12 mouse cellular contexts compared by ENCODE assay signal in genomic region chrX:53214557-53215229, GRCm38 (mm10). TPM values are rescaled to one million over a fixed set of nuclear protein-coding genes. Genes with fewer than 3 reads are reported as not detected.
DNase-seq lines count a peak whose midpoint lies in the region; ATAC-seq lines count a peak whose summit lies in the region.
"Had no signal": no experiment of that assay in that cellular context is flagged by ENCODE, and none has a peak within 500 bp of the region (broad histone marks: within the 10 kb centered on the region; RNA-seq: fewer than 3 reads in every experiment).

No protein-coding gene starts in this region.

- H3K27ac ChIP-seq in hindbrain, embryonic 15.5 days (replicated peaks) = no peak overlapping the region
- no peak overlapping the region for H3K27ac ChIP-seq in hindbrain, embryonic 14.5 days
- H3K27ac ChIP-seq in limb, embryonic 15.5 days = peak overlapping the region; percentile 51
- H3K27ac ChIP-seq: liver, embryonic 13.5 days had no signal

- DNase-seq in cerebellum, postnatal 10 days = peak; percentile 61 to 71
- no peak for DNase-seq in cerebellum, adult 11-12 months
- no peak for DNase-seq in hindbrain, embryonic 14.5 days (ENCODE audit: low spot score)
- peak; percentile 58 for DNase-seq in NIH3T3 (ENCODE audit: low read depth)
- DNase-seq in spleen, adult 18-20 months = no peak
- DNase-seq: B cell, adult 2 months; liver, embryonic 13.5 days had no signal

- H3K4me3 ChIP-seq in hindbrain, embryonic 15.5 days = no peak overlapping the region
- no peak overlapping the region for H3K4me3 ChIP-seq in hindbrain, embryonic 14.5 days (replicated peaks; ENCODE audit: low read length)
- no peak overlapping the region for H3K4me3 ChIP-seq in limb, embryonic 15.5 days
- H3K4me3 ChIP-seq: erythroblast, embryonic 14.5 days; liver, embryonic 13.5 days had no signal

- WGBS in hindbrain, embryonic 15.5 days = 54% methylated on average over 7 of the region's 7 CpGs
- 60% methylated on average over 7 of the region's 7 CpGs for WGBS in hindbrain, embryonic 14.5 days
- 42% methylated on average over 7 of the region's 7 CpGs for WGBS in limb, embryonic 15.5 days

- H3K4me1 ChIP-seq in hindbrain, embryonic 15.5 days (replicated peaks) = no peaks in the 10 kb centered on the region
- no peaks in the 10 kb centered on the region for H3K4me1 ChIP-seq in hindbrain, embryonic 14.5 days (replicated peaks; ENCODE audit: control insufficient read depth, insufficient read depth, low read length)
- peaks cover 16% of the 10 kb centered on the region for H3K4me1 ChIP-seq in limb, embryonic 15.5 days
- H3K4me1 ChIP-seq: liver, embryonic 13.5 days had no signal

- H3K27me3 ChIP-seq in hindbrain, embryonic 15.5 days = no peaks in the 10 kb centered on the region
- no peaks in the 10 kb centered on the region for H3K27me3 ChIP-seq in hindbrain, embryonic 14.5 days (ENCODE audit: control insufficient read depth, insufficient read depth, low read length)
- no peaks in the 10 kb centered on the region for H3K27me3 ChIP-seq in limb, embryonic 15.5 days
- H3K27me3 ChIP-seq: liver, embryonic 13.5 days had no signal

- H3K9me3 ChIP-seq in hindbrain, embryonic 15.5 days = no peaks in the 10 kb centered on the region
- H3K9me3 ChIP-seq in hindbrain, embryonic 14.5 days (ENCODE audit: control insufficient read depth, low read length) = no peaks in the 10 kb centered on the region
- no peaks in the 10 kb centered on the region for H3K9me3 ChIP-seq in limb, embryonic 15.5 days
- H3K9me3 ChIP-seq: liver, embryonic 13.5 days had no signal

- ATAC-seq in hindbrain, embryonic 15.5 days (ENCODE audit: low FRiP score, low read depth) = peak; percentile 63; the same call in 1 of the 2 replicates
- ATAC-seq in hindbrain, embryonic 14.5 days (ENCODE audit: low FRiP score) = no peak; the same call in 1 of the 2 replicates
- ATAC-seq in limb, embryonic 15.5 days (ENCODE audit: insufficient number of reproducible peaks, low FRiP score, low TSS enrichment, low read depth) = no peak
- ATAC-seq in CD4-positive, CD25-positive, alpha-beta regulatory T cell, adult 4 months = no peak

- no peaks in the 10 kb centered on the region for H3K36me3 ChIP-seq in hindbrain, embryonic 15.5 days
- H3K36me3 ChIP-seq in hindbrain, embryonic 14.5 days (replicated peaks; ENCODE audit: control insufficient read depth, insufficient read depth) = no peaks in the 10 kb centered on the region
- H3K36me3 ChIP-seq in limb, embryonic 15.5 days = no peaks in the 10 kb centered on the region
- H3K36me3 ChIP-seq: liver, embryonic 13.5 days had no signal

- H3K4me2 ChIP-seq in hindbrain, embryonic 15.5 days = no peak overlapping the region
- H3K4me2 ChIP-seq in hindbrain, embryonic 14.5 days (replicated peaks) = no peak overlapping the region
- no peak overlapping the region for H3K4me2 ChIP-seq in limb, embryonic 15.5 days
- H3K4me2 ChIP-seq: liver, embryonic 13.5 days had no signal

- no peak overlapping the region for H3K9ac ChIP-seq in hindbrain, embryonic 15.5 days
- H3K9ac ChIP-seq in hindbrain, embryonic 14.5 days = no peak overlapping the region
- H3K9ac ChIP-seq in limb, embryonic 15.5 days = no peak overlapping the region
- H3K9ac ChIP-seq: liver, embryonic 13.5 days had no signal

RNA-seq across cellular contexts. Expression of gene Plac1, which starts 25.2 kb away (rescaled TPM):
- polyA plus RNA-seq in hindbrain, embryonic 15.5 days (2015; fragmentation: Nextera tagmentation; extraction: Ambion mirVana) = 0.53 and 0.58 TPM in 2 replicates
- 0.37 TPM in 1 of 2 replicates, not detected in the other for polyA plus RNA-seq in hindbrain, embryonic 14.5 days (2014; fragmentation: Nextera tagmentation; extraction: Ambion mirVana)
- polyA plus RNA-seq in limb, embryonic 15.5 days (2015; fragmentation: Nextera tagmentation; extraction: Ambion mirVana) = 11.2 and 11.4 TPM in 2 replicates
- not detected for polyA plus RNA-seq in CD4-positive, CD25-positive, alpha-beta regulatory T cell, adult 4 months (2017; shearing (Covaris generic))
- polyA plus RNA-seq: erythroblast, embryonic 14.5 days had no signal

RNA-seq across cellular contexts. Expression of gene Fam122b, which starts 54.9 kb away (rescaled TPM):
- polyA plus RNA-seq in hindbrain, embryonic 15.5 days (2015; fragmentation: Nextera tagmentation; extraction: Ambion mirVana) = 3.5 and 3.7 TPM in 2 replicates
- polyA plus RNA-seq in hindbrain, embryonic 14.5 days (2014; fragmentation: Nextera tagmentation; extraction: Ambion mirVana) = 4.4 and 4.5 TPM in 2 replicates
- 13.3 and 15.4 TPM in 2 replicates for polyA plus RNA-seq in limb, embryonic 15.5 days (2015; fragmentation: Nextera tagmentation; extraction: Ambion mirVana)
- 1 to 10 TPM; 3.4 to 4.8 TPM for polyA plus RNA-seq in CD4-positive, CD25-positive, alpha-beta regulatory T cell, adult 4 months (2017; shearing (Covaris generic))

RNA-seq across cellular contexts. Expression of gene Fam122c, which starts 58.5 kb away (rescaled TPM):
- polyA plus RNA-seq in hindbrain, embryonic 15.5 days (2015; fragmentation: Nextera tagmentation; extraction: Ambion mirVana) = not detected in 2 replicates
- not detected in 2 replicates for polyA plus RNA-seq in hindbrain, embryonic 14.5 days (2014; fragmentation: Nextera tagmentation; extraction: Ambion mirVana)
- polyA plus RNA-seq in limb, embryonic 15.5 days (2015; fragmentation: Nextera tagmentation; extraction: Ambion mirVana) = not detected in 2 replicates
- polyA plus RNA-seq in CD4-positive, CD25-positive, alpha-beta regulatory T cell, adult 4 months (2017; shearing (Covaris generic)) = not detected
- polyA plus RNA-seq: erythroblast, embryonic 14.5 days; kidney, postnatal 0 days; liver, embryonic 13.5 days had no signal

Comparison
In these comparisons a context has a peak if more than half of its experiments do, and no peak if none do; other contexts are left out.
1. DNase-seq: peak in cerebellum, postnatal 10 days (2 of 2) and NIH3T3 (single experiment); none in cerebellum, adult 11-12 months (single experiment), hindbrain, embryonic 14.5 days (single experiment) and spleen, adult 18-20 months (0 of 2).